Mouse (Mus musculus) embryonic fibroblast, embryonic 13.5 days (primary cell): ENCODE results near the gene Cux1. TPM values are rescaled to one million over a fixed set of nuclear protein-coding genes. Genes with fewer than 3 reads are reported as not detected.

Experiments
- H3K27ac ChIP-seq: 2 replicates; pipeline ENCODE4 v1.5.1; 2012; ENCODE audit warnings: low read length, control low read depth, inconsistent platforms; ENCODE audit not compliant: insufficient read depth
- H3K4me1 ChIP-seq: 2 replicates; pipeline ENCODE4 v1.6.1; 2011; ENCODE audit warnings: low read length; ENCODE audit not compliant: control insufficient read depth, insufficient read depth
- H3K4me3 ChIP-seq: 2 replicates; pipeline ENCODE4 v1.5.1; 2011; ENCODE audit warnings: mild to moderate bottlenecking, control low read depth, low read length; ENCODE audit not compliant: insufficient read depth
- CTCF ChIP-seq: IDR thresholded peaks from 2 replicates; pipeline ENCODE4 v1.5.1; 2011; ENCODE audit warnings: mild to moderate bottlenecking, control low read depth, low read length, moderate library complexity, borderline replicate concordance; ENCODE audit not compliant: insufficient read depth
- POLR2A ChIP-seq: IDR thresholded peaks from 2 replicates; pipeline ENCODE4 v1.6.1; 2011; ENCODE audit warnings: low read depth, mild to moderate bottlenecking, control low read depth, low read length, moderate library complexity
- polyA plus RNA-seq: library from polyadenylated mRNA; stranded (reverse); fragments of >200 nt; gene quantifications from 2 replicates; pipeline ENCODE4 v1.2.4, GENCODE M21; 2011; ENCODE audit warnings: low read depth; ENCODE audit not compliant: missing spikeins, insufficient read length

Cux1 gene
- polyA plus RNA-seq, 1 experiment: 48.4 TPM

DNA sequence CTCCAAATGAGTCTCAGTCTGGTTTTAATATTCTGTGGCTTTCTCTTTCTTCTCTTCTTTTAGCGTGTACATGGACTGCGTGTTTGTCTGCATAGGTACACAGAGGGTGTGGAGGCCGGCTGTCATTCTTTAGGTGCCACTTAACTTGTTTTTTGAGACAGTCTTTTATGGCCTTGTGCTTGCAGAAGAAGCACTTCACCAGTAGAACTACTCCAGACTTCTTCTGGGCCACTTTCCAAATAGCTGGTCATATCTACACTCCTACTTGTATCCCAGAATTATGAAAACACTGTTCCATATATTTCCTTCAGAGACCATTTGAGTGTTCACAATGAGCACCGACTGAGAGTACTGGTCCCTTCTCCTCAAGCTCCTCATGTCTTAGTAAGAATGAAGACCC lies 149.4 kb downstream of the Cux1 start:
- Histone ChIP-seq H3K4me3 (no peak overlapping the region), H3K4me1 (peaks cover 4% of the 10 kb centered on the region; the same call in 1 of the 2 replicates), H3K27ac (no peak overlapping the region)
- TF ChIP-seq CTCF (no peak), POLR2A (no peak)

DNA sequence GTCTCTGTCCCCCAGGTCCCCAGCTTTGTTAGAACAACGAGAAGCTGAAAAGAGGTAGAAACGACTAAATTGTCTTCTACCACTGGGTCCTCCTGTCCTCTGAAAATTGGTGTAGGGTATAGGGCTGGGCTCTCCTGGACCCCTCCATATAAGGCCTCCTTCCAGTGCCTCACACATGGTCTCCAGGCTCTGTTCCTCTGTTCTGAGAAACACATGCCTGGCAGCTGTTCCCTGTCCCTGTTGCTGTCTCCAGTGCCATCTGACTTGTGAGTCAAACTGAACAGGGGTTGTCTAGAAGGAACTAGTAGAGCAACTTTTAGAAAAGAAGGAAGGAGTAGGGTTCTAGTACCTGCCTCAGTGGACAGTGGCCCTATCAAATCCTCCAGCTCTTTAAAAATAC lies 152.8 kb downstream of the Cux1 start:
- TF ChIP-seq POLR2A (no peak), CTCF (no peak)
- H3K4me1 ChIP-seq: peaks cover 4% of the 10 kb centered on the region; the same call in 1 of the 2 replicates
- H3K4me3 ChIP-seq: no peak overlapping the region
- H3K27ac ChIP-seq: no peak overlapping the region

DNA sequence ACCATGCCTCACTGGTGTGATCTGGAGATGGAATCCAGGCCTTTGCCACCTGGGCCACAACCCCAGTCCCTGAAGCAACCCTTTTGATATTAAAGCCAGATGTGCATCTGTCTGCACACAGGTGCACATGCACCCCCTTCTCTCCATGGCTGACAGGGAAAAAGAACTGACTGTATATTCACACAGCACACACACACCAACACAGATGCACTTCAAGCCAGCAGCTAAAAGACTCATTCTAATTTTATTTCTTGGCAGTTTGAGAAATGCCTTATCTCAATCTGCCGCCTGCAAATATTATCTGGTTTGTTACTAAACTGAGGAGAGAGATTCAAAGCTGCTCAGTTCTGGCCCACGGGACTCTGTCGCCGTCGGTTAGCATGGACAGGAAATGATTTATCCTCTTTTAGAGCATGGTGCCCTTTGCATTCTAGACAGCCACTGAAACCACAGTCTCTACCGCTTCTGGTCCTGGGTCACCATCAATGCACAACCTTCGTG lies 156.6 kb downstream of the Cux1 start:
- TF ChIP-seq POLR2A (no peak), CTCF (no peak)
- Histone ChIP-seq H3K27ac (no peak overlapping the region), H3K4me1 (peaks cover 4% of the 10 kb centered on the region; the same call in 1 of the 2 replicates), H3K4me3 (no peak overlapping the region)

DNA sequence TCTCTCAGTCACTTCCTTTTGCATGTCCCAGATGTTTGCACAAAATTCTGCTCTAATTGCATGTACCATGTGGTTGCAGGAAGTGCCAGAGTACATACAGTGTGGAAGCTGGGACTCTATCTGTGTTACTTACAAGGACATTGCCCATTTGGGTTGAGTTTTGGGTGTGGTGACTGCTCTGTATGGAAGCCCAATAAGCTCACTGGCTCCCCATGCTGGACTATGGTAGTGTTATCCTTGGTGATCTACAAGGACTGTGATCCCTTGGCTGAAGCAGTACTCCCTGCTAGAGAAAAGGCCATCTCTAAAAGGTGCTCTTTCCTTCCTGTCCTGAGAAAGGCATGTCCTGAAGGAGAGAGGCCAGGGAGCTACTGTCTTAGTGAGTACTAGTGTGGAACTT lies 160.9 kb downstream of the Cux1 start:
- peaks cover 2% of the 10 kb centered on the region; the same call in 1 of the 2 replicates for H3K4me1 ChIP-seq
- H3K27ac ChIP-seq: no peak overlapping the region
- H3K4me3 ChIP-seq: no peak overlapping the region
- no peak for TF ChIP-seq POLR2A
- TF ChIP-seq CTCF: no peak

DNA sequence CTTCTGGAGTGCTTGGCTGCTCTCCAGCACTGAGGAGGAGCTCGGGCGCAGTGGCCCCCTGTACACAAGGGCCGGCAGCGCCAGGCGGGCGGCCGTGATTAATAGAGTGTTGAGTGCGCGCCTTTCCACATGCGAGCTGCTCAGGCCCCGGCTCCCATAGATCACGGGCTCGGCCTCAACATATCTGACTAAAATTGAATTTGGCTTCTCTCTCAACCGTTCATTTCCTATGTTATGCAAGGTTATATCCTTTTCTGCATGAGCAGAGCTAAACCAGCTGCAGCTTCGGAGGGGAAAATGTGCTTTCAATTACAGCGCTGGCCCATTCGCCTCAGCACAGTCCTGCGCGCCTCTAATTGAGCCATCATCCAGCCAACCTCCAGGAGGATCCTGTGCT lies 163.7 kb downstream of the Cux1 start:
- TF ChIP-seq POLR2A: no peak
- no peak for TF ChIP-seq CTCF
- Histone ChIP-seq H3K4me3 (no peak overlapping the region), H3K4me1 (no peaks in the 10 kb centered on the region), H3K27ac (no peak overlapping the region)

DNA sequence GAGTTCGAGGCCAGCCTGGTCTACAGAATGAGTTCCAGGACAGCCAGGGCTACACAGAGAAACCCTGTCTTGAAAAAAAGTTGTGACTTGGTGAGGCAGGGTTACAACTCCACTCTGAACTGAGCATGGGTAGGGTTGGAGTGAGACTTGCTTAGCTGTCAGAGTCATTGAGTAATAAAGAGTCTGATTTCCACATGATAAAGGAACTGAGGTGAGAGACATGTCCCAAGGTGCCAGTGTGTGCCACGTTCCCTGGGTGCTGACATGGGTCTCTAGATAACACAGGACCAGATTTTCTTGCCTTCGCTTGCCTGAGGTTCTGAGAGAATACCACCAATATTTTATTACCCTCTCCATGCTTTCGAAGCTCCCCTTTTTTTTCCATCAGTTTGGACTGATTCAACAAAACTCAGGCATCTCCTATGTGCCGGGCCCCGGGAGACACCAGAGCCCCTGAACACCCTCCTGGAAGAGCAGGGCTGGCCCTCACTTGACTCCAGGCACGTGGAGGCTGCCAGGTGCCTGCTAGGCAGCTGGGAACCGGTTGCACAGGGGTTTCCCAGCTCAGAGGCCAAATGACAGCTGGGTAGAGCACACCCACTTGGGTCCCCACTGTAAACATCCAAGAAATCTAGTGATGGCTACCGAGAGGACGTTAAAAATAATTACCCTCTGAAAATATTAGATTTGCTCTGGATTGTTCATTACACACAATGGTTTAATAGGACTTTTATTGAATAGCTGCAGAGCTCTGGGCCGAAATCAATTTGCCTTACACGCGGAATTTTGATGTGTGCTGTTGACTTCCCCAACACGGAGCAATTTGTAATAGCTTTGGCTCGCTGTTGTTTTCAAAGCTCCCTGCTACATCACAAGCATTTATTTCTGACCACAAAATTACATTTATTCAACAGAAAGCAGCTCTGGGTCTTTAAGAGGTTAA lies 164.4 kb downstream of the Cux1 start:
- H3K27ac ChIP-seq: no peak overlapping the region
- no peak overlapping the region for H3K4me3 ChIP-seq
- H3K4me1 ChIP-seq: no peaks in the 10 kb centered on the region
- TF ChIP-seq CTCF (no peak), POLR2A (no peak)

DNA sequence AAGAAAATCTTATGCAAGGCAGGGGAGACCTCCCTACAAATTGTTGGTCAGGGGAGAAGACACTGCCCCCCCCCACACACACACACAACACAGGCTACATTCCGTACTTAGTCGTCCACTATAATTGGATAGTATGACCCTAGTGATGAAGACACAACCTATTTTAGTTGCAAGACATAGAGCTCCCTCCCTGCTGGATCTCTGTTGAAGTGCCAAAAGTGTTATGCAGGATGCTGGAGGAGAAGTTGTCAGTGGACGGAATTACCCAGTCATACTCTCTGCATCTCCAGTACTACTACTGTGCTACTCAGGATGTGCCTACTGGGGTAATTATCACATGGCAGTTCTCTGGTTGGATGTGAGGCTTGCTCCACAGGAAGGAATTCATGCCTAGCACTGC lies 168.6 kb downstream of the Cux1 start:
- TF ChIP-seq POLR2A (no peak), CTCF (no peak)
- Histone ChIP-seq H3K4me1 (no peaks in the 10 kb centered on the region), H3K27ac (no peak overlapping the region), H3K4me3 (no peak overlapping the region)

DNA sequence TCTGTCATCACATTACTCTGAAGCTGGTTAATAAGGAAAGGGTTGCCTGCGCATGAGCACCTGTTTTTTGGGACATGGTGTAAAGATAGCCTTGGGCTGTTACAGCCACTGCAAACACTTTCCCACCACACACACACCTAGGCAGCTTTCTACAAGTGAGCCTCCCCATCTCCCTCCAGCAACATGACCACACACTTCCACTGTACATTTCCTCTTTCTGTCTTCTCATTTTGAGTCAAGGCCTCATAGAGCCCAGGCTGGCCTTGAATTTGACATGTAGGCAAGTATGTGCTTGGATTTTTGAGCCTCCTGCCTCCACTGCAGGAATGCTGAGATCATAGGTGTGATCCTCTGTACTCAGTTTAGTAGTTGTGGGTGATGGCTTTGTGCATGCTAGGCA lies 170.6 kb downstream of the Cux1 start:
- TF ChIP-seq CTCF (no peak), POLR2A (no peak)
- H3K4me3 ChIP-seq: no peak overlapping the region
- H3K27ac ChIP-seq: no peak overlapping the region
- no peaks in the 10 kb centered on the region for H3K4me1 ChIP-seq

DNA sequence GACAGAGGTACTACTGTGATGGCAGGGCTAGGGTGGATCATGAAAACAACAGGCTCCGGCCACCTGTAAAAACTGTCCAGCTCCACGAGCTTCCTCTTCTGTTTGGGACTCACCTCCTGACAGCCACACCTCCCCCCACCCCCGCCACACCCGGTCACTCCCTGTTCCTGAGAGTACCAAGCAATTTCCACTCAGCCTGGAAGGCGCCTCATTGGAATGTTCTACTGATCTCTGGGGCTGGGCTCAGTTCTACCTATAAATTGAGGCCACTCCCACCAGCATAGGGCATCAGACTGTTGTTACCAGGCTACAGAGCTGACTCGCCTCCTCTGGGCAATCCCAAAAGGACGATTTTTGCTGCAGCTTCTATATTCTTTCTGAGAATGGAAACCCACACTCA lies 171.0 kb downstream of the Cux1 start:
- TF ChIP-seq POLR2A (no peak), CTCF (no peak)
- Histone ChIP-seq H3K4me1 (no peaks in the 10 kb centered on the region), H3K27ac (no peak overlapping the region), H3K4me3 (no peak overlapping the region)

DNA sequence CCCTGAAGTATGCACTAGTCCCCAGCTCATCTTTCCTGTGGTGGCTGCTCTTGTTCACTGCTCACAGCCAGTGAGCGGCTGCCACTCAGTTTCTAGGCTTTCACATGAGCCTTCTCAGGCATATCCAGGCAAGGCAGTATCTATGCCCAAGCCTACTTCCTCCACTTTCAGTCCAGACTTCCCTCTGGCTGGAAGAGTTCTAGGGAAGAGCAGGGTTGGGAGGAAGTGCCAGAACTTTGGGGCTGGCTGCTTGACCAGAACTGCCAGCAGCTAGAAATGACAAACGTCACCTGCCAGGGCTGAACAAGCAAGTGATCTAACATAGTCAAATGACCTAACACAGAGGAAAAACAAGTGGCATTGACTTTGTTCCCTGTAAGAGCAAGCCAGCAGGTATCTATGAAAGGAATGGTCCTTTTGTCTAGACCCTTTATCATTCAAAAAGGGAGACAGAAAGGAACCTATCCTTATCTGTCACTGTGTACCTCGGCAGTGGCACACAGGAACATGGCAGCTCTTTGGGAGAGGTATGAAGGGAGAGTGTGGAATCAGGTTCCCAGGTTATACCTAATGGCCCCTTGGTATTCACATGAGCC lies 171.6 kb downstream of the Cux1 start:
- no peak overlapping the region for H3K4me3 ChIP-seq
- H3K4me1 ChIP-seq: no peaks in the 10 kb centered on the region
- TF ChIP-seq CTCF (no peak), POLR2A (no peak)
- no peak overlapping the region for H3K27ac ChIP-seq

DNA sequence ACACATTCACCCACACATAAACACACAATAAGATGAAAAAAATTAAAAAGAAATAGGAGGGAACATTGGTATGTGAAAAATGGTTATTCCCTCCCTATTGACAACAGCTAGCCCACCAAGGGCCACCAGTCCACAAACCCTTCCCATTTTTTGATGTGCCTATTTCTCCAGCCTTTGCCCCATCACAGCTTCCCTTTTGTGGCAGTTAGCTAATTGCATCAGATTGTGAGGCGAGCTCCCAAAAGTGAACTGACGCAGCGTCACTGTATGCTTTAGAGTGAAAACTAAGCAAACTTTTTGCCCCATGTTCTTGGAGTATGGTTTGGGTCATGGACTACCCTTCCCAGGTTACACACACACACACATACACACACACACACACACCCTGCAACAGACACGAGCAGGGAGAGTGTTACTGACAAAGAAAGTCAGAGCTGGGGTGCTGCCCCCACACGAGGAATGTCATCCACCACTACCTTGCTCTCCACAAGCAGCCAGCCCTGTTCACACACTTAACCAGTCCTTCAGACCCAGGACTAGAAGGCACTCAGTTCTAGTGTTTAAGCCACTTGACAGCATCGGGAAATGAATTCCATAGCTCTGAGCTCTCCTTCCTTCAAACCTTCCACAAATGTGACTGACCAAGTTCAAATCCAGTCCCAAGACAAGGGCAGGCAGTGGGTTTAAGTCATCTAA lies 172.6 kb downstream of the Cux1 start:
- no peak overlapping the region for H3K4me3 ChIP-seq
- H3K27ac ChIP-seq: no peak overlapping the region
- TF ChIP-seq CTCF (no peak), POLR2A (no peak)
- H3K4me1 ChIP-seq: no peaks in the 10 kb centered on the region
